Mouse (Mus musculus): ENCODE data around the gene Tmem252. TPM values are rescaled to one million over a fixed set of nuclear protein-coding genes. Genes with fewer than 3 reads are reported as not detected.

Gene Tmem252
- under 1 TPM; 0.06 to 0.24 TPM for total RNA-seq (2021)
- long read RNA-seq, experiment 1, full-length matches to known transcripts: 1 of 1 reads
- long read RNA-seq, experiment 1, partial matches to known transcripts: 0 of 1 reads
- long read RNA-seq, experiment 1, other reads (novel, unspliced or antisense): 0 of 1 reads
- long read RNA-seq, experiment 2, full-length matches to known transcripts: 2 of 3 reads
- long read RNA-seq, experiment 2, partial matches to known transcripts: 0 of 3 reads
- long read RNA-seq, experiment 2, other reads (novel, unspliced or antisense): 1 of 3 reads

DNA sequence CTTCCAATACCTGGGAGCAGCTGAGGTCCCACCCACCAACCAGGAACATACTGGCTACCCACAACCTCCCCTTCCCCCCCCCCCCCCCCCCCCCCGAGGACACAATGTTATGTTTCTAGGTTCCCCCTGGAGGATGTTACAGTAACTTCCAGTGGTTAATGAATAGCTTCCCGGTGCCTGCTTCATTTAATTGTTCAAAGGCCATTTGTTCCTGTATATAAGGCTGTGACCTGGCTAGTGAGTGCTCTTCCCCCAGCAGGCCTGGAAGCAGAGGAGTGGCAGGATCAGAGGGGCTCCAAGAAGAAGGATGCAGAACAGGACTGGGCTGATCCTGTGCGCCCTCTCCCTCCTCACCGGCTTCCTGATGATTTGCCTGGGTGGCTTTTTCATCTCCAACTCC is at the start of gene Tmem252:
TSS of gene Tmem252 (plus strand) at position 247 of the 400 bp plus-strand sequence.
- DNase-seq: no peak
- intact Hi-C loops (cut with DNase I; ENCODE audit: low total_unique reads): no loop called here

DNA sequence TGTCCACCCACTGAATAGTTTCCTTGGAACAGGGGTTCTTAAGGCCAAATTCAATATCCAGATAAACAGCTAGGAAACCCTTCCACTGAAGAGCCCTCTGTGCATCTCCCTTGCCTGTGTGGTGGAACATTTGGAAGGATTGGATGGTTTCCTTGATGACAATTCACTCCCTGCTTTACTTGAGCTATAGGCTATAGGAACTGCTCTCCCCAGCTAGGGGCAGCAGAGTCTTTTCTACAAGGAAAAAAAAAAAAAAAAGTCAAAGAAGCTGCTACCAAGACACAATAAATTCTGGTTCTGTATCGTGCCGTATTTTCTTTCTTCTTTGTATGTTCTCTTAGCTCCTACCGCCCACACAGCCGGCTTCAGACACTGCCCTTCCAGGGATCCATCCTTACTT is 45.8 kb upstream of the Tmem252 start:
- DNase-seq: no peak
- intact Hi-C loops (cut with DNase I; ENCODE audit: low total_unique reads): no loop called here

DNA sequence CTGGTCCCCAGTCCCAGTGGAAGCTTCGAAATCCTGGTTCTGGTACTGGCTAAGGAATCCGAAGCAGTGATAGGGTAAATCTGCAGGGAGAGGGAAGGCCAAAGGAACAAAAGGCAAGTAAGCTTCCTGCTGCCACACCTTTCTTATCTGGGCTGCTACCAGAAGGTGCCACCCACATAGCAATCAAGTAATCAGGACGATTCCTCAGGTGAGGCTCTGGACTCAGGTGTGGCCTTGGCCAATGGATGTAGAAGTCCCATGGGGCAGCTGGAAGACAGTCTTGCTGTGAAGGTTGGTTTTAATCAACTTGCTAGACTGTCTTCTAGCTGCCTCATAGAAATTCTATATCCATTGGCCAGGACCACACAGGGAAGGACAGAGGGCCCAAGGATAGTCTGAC is 40.8 kb upstream of the Tmem252 start:
- intact Hi-C loops (cut with DNase I; ENCODE audit: low total_unique reads): loop anchor here (10.0 kb wide), 1 partner anchor 328 kb away; no protein-coding TSS in a partner anchor
- no peak for DNase-seq

DNA sequence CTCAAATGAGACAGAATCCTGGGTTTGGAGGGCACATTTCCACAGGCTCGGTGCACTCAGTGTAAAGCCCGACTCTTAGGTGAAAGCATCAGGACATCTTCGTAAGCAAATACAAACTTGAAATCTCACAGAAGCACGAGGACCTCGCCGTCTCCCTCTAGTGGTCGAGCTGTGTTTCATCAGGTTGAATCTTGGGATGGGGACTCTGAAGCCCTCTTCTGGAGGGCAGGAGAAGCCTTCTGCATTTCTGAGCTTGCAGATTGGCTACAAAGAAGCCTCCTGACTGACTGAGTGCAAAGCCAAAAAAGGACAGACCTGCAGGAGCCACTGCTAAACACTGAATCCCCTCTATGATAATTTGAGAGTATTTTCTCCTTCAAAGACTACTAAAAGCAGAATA is 39.2 kb upstream of the Tmem252 start:
- intact Hi-C loops (cut with DNase I; ENCODE audit: low total_unique reads): loop anchor here (10.0 kb wide), 1 partner anchor 330 kb away; no protein-coding TSS in a partner anchor
- DNase-seq: peak; percentile 65

DNA sequence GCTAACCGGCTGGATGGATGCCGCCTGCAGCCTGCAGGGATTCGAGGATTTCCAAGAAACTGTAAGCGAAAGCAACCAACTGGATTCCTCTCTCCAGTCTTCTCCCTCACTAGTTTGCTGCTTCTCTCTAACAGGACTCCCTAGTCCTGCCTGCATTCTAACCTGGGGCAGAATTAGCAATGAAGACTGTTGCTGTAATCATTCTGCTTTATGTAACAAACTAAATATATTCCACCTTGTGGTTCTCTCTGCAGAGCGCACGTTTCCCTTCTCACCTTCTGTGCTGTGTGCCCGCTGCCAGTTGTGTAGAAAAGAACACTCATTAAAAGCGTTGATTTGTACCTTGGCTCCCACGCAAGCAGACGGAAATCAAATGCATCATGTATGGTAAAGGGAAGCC is 37.2 kb upstream of the Tmem252 start:
- intact Hi-C loops (cut with DNase I; ENCODE audit: low total_unique reads): loop anchor here (10.0 kb wide), 1 partner anchor 332 kb away; no protein-coding TSS in a partner anchor

DNA sequence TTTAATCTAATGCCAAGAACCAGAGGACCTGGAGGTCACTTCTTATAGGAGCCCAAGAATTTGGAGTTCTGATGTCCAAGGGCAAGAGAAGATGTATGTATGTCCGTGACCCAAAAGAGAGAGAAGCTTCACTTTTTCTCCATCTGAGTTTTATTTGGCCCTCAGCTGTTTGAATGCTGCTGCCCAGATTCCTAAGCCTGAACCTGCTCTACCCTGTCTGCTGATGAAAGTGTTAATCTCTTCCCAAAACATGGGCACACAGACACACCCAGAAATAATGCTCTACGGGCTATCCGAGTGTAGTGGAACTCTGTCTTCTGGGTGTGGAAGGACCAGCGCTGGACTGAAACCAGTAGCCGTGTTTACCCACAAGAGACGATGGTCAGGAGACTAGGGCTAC is 35.8 kb upstream of the Tmem252 start:
- intact Hi-C loops (cut with DNase I; ENCODE audit: low total_unique reads): loop anchor here (10.0 kb wide), 1 partner anchor 333 kb away; no protein-coding TSS in a partner anchor
- no peak for DNase-seq

More for the DNA sequence above, 37.2 kb upstream of the Tmem252 start:
- no peak for DNase-seq

DNA sequence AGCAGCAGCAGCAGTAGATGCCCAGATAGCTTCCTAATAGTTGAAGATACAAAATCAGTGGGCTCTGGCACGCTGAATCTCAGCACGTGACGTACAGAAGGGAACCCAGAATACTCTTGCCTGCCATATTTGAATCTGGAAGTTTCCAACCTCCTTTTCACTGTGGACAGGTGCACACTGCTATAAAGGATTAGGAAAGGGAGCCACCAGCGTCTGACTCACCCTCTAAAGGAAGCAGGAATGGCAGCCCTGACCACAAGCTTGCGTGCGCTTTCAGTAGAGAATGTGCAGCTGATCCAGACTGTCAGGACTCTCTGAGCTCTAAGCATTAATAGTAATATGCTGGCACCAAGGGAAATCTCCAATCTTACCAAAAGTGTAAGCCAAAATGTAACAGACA is 32.8 kb upstream of the Tmem252 start:
- intact Hi-C loops (cut with DNase I; ENCODE audit: low total_unique reads): no loop called here
- no peak for DNase-seq

DNA sequence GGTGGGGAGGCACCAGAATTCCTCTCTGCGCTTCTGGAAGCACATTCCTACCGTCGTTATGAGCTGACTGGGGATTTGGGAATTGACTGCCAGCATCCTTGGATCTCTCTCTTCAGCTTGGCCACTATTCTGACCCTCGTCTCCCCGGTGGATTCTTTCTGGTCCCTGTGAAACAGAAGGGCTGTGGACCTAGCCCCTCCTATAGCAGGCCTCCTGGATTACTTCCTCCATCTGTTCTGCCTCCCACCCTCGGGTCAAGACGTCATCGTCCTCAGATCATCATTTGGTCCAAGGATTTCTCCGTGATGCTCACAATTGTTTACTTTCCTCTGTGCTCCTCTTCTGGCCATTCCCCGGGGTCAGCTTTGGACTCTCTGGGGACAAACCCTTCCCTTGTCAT is 28.8 kb upstream of the Tmem252 start:
- DNase-seq: peak; percentile 15

DNA sequence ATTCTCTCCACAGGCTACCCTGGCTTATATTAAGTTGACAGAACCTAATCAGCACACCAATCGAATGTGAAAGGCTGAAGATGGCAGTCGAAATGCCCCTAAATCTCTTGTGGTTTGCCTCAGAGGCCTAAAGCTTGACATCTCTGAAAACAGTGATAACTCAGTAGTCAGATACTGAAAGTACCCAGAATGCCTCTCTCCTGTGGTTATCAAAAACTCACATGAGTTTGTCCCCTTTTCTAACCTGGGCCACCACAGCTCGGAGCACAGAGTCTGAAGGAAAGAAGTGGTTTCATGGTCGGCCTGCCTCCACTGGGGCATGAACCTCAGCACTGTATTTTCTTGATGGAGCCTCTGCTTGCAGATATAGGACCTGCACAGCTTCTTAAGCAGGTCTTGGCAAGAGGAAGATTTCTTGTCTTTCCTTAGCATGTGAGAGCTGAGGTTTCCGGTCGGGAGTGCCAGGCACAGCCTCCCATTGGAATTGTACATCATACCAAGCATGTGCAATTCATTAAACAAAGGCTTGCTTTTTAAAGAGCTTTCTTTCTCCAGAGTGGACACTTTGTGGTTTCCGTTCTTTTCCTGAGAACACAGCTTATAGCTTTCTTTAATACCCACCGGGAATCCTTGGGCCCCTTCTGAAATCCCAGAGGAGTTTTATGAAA is 27.5 kb upstream of the Tmem252 start:
- DNase-seq: no peak
- intact Hi-C loops (cut with DNase I; ENCODE audit: low total_unique reads): no loop called here

More for the DNA sequence above, 28.8 kb upstream of the Tmem252 start:
- intact Hi-C loops (cut with DNase I; ENCODE audit: low total_unique reads): no loop called here

DNA sequence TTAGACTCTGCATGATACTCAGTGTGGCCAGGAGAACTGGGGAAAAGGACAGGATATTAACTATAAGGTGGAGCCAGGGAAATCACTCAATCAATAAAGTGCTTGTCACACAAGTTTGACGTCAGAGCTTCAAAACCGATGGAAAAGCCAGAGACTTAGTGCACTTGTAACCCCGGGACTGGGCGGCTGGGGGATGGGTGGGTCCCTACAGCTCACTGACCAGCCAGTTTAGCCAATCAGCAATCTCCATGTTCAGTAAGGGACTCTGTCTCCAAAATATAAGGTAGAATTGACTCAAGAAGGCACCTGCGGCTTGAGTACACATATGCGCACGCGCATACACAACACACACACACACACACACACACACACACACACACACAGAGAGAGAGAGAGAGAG is 25.8 kb upstream of the Tmem252 start:
- no peak for DNase-seq
- intact Hi-C loops (cut with DNase I; ENCODE audit: low total_unique reads): no loop called here

DNA sequence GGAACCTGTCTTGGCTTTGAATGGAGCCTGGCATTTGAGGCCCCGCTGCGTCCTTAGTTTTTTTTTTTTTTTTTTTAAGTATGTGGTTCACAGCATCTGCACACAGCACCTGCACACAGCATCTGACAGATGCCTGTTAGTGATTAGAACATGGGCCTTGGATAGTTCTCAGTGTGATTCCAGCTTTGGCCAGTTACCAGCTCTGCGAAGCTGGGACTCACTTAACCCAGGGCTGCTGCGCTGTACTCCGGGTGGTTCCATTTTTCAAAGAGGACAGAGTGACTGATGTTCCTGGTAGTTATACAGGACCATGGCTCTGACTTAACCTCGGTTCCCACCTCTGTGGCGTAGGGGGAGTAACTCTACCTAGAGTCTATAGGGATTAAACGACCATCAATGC is 23.4 kb upstream of the Tmem252 start:
- intact Hi-C loops (cut with DNase I; ENCODE audit: low total_unique reads): no loop called here
- DNase-seq: no peak

DNA sequence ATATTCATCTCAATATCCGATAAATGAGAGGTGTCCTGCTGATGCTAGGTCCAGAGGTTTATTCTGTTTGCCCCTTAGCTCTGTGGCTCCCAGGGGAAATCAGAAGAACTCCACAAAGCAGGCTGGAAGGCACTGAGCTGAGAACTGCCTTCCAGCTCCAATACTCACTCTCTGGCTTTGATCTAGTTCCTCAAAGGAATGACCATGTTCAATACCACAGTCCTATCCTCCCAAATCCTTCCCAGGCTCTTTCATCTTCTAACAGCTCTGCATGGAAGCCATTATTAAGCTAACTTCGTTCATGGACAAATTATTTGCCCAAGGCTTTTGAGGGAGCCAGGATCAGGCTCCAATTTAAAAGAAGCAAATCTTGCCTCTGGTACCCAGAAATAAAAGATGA is 22.2 kb upstream of the Tmem252 start:
- intact Hi-C loops (cut with DNase I; ENCODE audit: low total_unique reads): no loop called here
- DNase-seq: no peak

DNA sequence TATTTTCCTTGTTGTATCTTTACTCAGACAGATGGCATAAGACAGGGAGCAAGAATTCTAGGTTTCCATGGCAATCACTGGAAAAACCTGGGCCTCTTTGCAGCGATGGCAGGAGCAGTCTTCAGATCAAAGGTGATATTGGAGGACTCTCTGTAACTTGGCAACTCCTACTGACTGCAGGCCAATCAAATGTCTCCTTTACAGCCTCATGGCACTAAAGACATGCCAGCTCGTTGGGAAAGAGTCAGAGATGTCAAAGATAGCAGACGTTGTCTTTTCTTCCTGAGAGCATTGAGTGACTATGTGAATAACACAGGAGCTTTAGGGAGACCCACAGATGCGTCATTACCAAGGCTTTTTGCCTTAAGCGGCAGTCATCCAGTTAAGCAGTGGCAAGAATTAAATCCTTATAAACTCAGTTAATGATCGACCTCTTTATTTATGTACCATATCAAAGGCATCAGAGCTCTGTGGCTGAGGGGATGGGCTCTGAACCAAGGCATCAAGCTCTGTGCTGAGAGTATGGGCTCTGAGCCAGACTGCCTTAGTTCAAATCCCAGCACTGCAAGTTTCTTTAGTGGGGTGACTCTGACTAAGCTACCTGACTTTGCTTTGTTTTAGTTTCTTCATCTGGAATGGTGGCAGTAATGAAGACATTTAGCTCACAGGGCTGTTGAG is 21.3 kb upstream of the Tmem252 start:
- no peak for DNase-seq
- intact Hi-C loops (cut with DNase I; ENCODE audit: low total_unique reads): no loop called here

DNA sequence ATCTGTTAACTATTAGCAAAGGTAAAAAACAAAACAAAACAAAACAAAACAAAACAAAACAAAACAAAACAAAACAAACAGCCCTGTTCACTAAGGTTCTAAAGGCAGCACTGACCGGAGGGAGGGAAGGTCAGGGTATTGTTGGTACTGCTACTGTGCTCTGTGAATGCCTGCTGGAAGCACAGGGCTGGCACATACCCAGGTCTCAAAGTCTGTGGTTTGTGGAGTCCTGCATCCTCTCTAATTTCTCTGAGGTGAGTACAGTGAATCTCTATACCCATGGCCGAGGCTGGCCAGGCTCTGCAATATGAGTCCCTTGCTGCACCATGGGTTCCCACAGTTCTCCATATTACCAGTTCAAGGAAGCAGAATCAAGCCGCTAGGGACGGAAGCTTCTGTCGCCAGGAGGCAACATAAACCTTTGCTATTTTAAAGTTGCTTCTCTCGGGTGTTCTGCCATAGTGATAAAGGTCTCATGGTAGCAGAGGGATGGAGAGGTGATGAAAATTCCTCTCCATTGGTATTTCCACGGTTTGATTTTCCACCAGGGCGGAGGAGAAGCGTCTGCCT is 20.5 kb upstream of the Tmem252 start:
- intact Hi-C loops (cut with DNase I; ENCODE audit: low total_unique reads): no loop called here
- DNase-seq: no peak

DNA sequence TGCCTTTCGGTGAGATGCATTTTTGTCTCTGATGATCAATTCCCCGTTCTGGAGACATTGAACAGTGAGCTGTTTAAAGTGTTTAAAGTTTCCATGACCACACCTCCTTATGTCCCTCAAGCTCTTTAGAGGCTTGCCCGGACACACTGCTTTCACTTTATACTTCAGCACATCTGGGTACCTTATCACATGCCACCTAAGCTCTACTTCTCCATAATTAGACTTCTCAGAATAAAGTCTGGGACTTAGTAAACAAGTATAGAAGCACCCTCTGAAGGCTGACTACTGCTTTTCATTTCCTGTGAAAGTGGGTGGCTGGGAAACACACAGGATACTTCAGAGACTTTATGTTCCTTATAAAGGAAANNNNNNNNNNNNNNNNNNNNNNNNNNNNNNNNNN is 16.8 kb upstream of the Tmem252 start:
- intact Hi-C loops (cut with DNase I; ENCODE audit: low total_unique reads): no loop called here
- no peak for DNase-seq

DNA sequence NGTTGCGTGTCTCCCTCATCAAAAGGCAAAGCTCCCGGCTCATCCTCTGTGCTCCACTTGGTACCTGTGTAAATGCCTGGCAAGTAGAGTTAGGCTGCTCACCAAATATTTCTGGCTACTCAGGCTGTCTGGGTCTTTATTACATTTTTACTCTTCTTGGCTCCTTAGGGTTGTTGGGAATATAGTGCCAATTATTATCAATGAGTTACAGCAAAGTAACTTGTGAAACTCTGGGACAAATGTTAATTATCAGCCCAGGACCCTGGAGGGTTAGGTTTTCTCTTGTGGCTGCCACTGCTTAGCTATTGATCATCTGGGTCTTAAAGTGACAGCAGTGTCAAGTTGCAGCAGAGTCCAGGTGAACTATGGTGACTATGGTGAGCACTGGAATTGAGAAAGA is 11.5 kb upstream of the Tmem252 start:
- intact Hi-C loops (cut with DNase I; ENCODE audit: low total_unique reads): no loop called here
- no peak for DNase-seq

DNA sequence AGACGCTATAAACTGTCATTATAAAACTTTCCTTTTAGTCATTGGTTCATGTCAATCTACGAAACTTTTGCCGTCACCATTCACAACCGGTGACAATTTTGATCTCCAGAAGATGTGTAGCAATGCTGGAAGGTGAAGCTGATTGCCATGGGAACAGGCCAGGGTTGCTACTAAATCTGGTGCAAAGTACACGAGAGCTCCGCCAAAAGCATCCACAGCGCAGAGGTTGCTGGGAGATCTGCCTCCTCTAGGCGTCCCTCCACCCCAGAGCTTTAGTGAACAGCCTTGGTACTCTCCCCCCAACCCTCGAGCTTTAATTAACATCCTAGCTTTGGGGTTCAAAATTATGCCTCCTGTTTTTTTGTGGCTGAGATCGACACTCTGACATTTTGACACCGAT is 8.0 kb upstream of the Tmem252 start:
- DNase-seq: no peak
- intact Hi-C loops (cut with DNase I; ENCODE audit: low total_unique reads): no loop called here

DNA sequence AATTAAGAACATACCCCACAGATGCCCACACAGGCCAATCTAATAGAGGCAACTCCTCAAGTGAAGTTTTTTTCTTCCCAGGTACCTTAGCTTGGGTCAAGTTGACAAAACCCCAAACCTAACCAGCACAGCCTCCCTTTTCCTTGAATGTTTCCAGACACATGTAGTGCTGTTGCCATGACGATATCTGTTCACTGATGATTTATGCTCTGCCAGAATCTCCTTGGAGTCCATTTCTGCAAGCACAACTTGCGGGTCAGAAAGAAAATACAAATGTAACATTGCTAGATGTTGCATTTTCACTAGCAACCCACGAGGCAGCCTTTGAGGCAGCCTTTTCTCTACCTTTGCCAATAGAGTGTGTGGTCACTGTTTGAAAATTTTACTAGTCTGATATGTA is 6.3 kb upstream of the Tmem252 start:
- DNase-seq: no peak
- intact Hi-C loops (cut with DNase I; ENCODE audit: low total_unique reads): no loop called here

DNA sequence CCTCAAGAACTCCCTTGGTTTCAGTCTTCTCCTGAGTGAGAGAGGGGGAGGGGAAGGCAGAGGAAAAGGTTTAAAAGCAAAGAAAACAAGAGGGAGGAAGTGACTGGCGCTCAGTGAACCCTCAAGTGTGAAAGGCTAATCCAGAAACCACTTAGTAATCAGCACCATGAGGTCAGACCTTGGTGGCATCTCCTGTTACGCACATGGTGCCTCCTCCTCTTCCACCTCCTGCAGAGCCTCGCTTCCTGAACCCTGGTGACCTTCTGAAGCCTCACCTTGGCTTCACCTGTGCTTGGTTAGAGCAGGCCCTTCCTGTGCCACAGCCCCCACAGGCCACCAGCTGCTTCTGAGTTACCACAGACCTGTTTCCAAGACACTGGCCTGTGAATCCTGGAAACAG is 2.2 kb upstream of the Tmem252 start:
- intact Hi-C loops (cut with DNase I; ENCODE audit: low total_unique reads): no loop called here
- DNase-seq: no peak

DNA sequence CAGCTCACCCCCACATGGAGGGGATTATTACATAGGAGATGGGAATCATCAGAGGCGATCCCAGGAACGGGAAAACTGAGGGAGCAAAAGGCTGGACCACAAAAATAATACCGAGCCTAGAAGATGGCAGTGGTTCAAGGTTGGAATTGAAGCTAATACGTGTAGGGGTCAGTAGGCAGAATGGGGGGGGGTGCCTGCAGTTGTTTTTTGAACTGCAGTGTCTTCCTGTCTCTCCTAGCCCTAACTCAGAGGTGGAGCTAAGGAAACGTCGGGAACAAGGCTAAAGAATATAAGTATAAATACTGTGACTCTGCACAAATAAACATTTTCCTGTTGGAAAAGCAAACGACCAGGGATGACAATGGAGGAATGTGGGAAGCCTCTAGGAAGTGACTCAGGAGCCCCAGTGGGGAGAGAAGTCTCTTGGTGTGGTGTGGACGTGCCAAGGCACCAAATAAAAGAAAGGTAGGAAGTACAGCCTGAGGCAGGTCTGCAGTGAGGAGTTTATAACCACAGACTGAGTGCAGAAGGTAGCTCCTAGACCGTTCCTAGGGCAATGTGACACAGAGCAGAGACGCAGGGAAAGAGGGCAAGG is 1.3 kb upstream of the Tmem252 start:
- no peak for DNase-seq
- intact Hi-C loops (cut with DNase I; ENCODE audit: low total_unique reads): no loop called here
